In the genomic region with DNA sequence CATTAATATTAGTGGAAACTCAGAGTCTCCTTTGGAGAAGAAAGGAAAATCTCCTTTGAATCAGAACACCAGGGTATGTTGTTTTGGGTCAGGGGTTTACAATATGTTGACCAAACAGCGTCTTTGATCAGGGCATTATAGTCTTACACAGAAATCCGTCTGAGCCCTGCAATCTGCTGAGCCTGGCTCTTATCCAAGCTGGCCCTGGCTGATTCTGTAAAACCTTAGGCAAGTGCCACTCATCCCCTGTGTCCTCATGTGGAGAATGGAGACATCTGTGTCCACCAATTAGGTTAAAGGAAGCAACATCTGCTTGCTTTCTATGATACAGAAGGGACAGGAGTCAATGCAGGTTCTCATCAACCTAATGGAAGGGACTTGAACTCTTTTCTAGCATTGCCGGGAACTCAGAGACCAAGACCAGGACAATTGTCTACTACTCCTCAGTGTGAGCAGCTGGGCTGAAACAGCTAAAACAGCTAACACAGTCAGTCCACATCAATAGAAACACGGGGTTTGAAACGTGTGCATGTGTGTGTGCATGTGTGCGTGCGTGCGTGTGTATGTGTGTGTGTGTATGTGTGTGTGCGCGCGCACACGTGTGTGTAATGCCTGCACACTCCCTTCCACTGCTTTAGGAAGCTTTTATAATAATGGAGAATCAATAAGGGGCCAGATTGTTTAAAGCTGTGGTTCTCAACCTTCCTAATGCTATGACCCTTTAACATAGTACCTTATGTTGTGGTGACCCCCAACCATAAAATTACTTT, we compare ENCODE assay signal across 16 mouse cellular contexts. TPM values are rescaled to one million over a fixed set of nuclear protein-coding genes. Genes with fewer than 3 reads are reported as not detected.
DNase-seq lines count a peak whose midpoint lies in the region; ATAC-seq lines count a peak whose summit lies in the region.
"Had no signal": no experiment of that assay in that cellular context is flagged by ENCODE, and none has a peak within 500 bp of the region (broad histone marks: within the 10 kb centered on the region; RNA-seq: fewer than 3 reads in every experiment).

No protein-coding gene starts in this region.

- no peaks in the 10 kb centered on the region for H3K27me3 ChIP-seq in heart, embryonic 13.5 days (replicated peaks)
- no peaks in the 10 kb centered on the region for H3K27me3 ChIP-seq in heart, embryonic 11.5 days (ENCODE audit: control insufficient read depth, insufficient read depth, low read length)
- H3K27me3 ChIP-seq in midbrain, embryonic 11.5 days (ENCODE audit: control insufficient read depth, insufficient read depth, low read length): no peaks in the 10 kb centered on the region
- no peaks in the 10 kb centered on the region for H3K27me3 ChIP-seq in midbrain, embryonic 16.5 days (ENCODE audit: control insufficient read depth, insufficient read depth, low read depth, low read length)
- H3K27me3 ChIP-seq: liver, embryonic 12.5 days; lung, embryonic 15.5 days had no signal

- H3K27ac ChIP-seq in heart, embryonic 13.5 days (replicated peaks): peak overlapping the region; percentile 84; the same call in 1 of the 2 replicates
- no peak overlapping the region for H3K27ac ChIP-seq in heart, embryonic 11.5 days (ENCODE audit: low read depth, low read length)
- no peak overlapping the region for H3K27ac ChIP-seq in midbrain, embryonic 11.5 days (ENCODE audit: low read depth, low read length)
- H3K27ac ChIP-seq in midbrain, embryonic 16.5 days (ENCODE audit: low read length): no peak overlapping the region
- H3K27ac ChIP-seq: limb, embryonic 10.5 days; liver, embryonic 12.5 days; lung, embryonic 15.5 days had no signal

- DNase-seq in cerebellum, postnatal 14 days: peak; percentile 70 to 71
- no peak for DNase-seq in cerebellum, adult 9-10 months
- peak; percentile 78 for DNase-seq in midbrain, embryonic 11.5 days (ENCODE audit: low spot score, missing footprints)
- peak; percentile 25 for DNase-seq in retina, embryonic 14.5 days (ENCODE audit: low spot score)
- DNase-seq in embryo, embryonic 9.5 days (ENCODE audit: extremely low spot score): no peak
- DNase-seq: embryo, embryonic 11 days; kidney, adult 18-20 months; kidney, postnatal 4 days; thymus, postnatal 36 days had no signal

- peak overlapping the region; percentile 52; the same call in 1 of the 2 replicates for H3K9ac ChIP-seq in heart, embryonic 13.5 days
- no peak overlapping the region for H3K9ac ChIP-seq in heart, embryonic 11.5 days (ENCODE audit: low read depth, low read length)
- no peak overlapping the region for H3K9ac ChIP-seq in midbrain, embryonic 11.5 days (ENCODE audit: low read length)
- H3K9ac ChIP-seq in midbrain, embryonic 16.5 days (ENCODE audit: low read depth, low read length): no peak overlapping the region
- H3K9ac ChIP-seq: liver, embryonic 12.5 days; lung, embryonic 15.5 days had no signal

- ATAC-seq in heart, embryonic 13.5 days (ENCODE audit: extremely low read depth, insufficient number of reproducible peaks, low FRiP score, low TSS enrichment): no peak
- ATAC-seq in heart, embryonic 11.5 days (replicated peaks; ENCODE audit: insufficient number of reproducible peaks, low FRiP score, low TSS enrichment): no peak
- no peak for ATAC-seq in midbrain, embryonic 11.5 days (ENCODE audit: low FRiP score)
- no peak for ATAC-seq in midbrain, embryonic 16.5 days
- ATAC-seq: activated CD4-positive, CD25-positive, alpha-beta regulatory T cell, adult 4 months; liver, embryonic 12.5 days had no signal

- H3K4me1 ChIP-seq in heart, embryonic 13.5 days: peaks cover 95% of the 10 kb centered on the region
- peaks cover 62% of the 10 kb centered on the region for H3K4me1 ChIP-seq in heart, embryonic 11.5 days (ENCODE audit: control insufficient read depth, insufficient read depth, low read length)
- H3K4me1 ChIP-seq in midbrain, embryonic 11.5 days (ENCODE audit: control insufficient read depth, insufficient read depth, low read length): peaks cover 9% of the 10 kb centered on the region
- H3K4me1 ChIP-seq in midbrain, embryonic 16.5 days (ENCODE audit: control insufficient read depth, insufficient read depth, low read length): peaks cover 7% of the 10 kb centered on the region
- H3K4me1 ChIP-seq: liver, embryonic 12.5 days had no signal

- no peak overlapping the region for H3K4me2 ChIP-seq in heart, embryonic 13.5 days
- no peak overlapping the region for H3K4me2 ChIP-seq in heart, embryonic 11.5 days
- no peak overlapping the region for H3K4me2 ChIP-seq in midbrain, embryonic 11.5 days
- no peak overlapping the region for H3K4me2 ChIP-seq in midbrain, embryonic 16.5 days (ENCODE audit: low read length)
- H3K4me2 ChIP-seq: liver, embryonic 12.5 days; lung, embryonic 15.5 days had no signal

- H3K36me3 ChIP-seq in heart, embryonic 13.5 days: peaks cover 19% of the 10 kb centered on the region
- no peaks in the 10 kb centered on the region for H3K36me3 ChIP-seq in heart, embryonic 11.5 days (ENCODE audit: control insufficient read depth, insufficient read depth, low read length)
- no peaks in the 10 kb centered on the region for H3K36me3 ChIP-seq in midbrain, embryonic 11.5 days (ENCODE audit: control insufficient read depth, insufficient read depth, low read length)
- H3K36me3 ChIP-seq in midbrain, embryonic 16.5 days (ENCODE audit: control insufficient read depth, insufficient read depth, low read length): no peaks in the 10 kb centered on the region
- H3K36me3 ChIP-seq: limb, embryonic 10.5 days; liver, embryonic 12.5 days; lung, embryonic 15.5 days had no signal

- 82% methylated on average over 12 of the region's 12 CpGs for WGBS in heart, embryonic 13.5 days
- WGBS in heart, embryonic 11.5 days (ENCODE audit: insufficient replicate concordance): 85% methylated on average over 12 of the region's 12 CpGs
- 88% methylated on average over 12 of the region's 12 CpGs for WGBS in midbrain, embryonic 11.5 days
- WGBS in midbrain, embryonic 16.5 days: 79% methylated on average over 12 of the region's 12 CpGs

- no peaks in the 10 kb centered on the region for H3K9me3 ChIP-seq in heart, embryonic 13.5 days
- no peaks in the 10 kb centered on the region for H3K9me3 ChIP-seq in heart, embryonic 11.5 days (replicated peaks; ENCODE audit: control insufficient read depth, low read length)
- H3K9me3 ChIP-seq in midbrain, embryonic 11.5 days (ENCODE audit: control insufficient read depth, low read length): no peaks in the 10 kb centered on the region
- H3K9me3 ChIP-seq in midbrain, embryonic 16.5 days (replicated peaks; ENCODE audit: control insufficient read depth, low read length, poor library complexity, severe bottlenecking): no peaks in the 10 kb centered on the region
- H3K9me3 ChIP-seq: limb, embryonic 10.5 days; liver, embryonic 12.5 days; lung, embryonic 15.5 days had no signal

- no peak overlapping the region for H3K4me3 ChIP-seq in heart, embryonic 13.5 days
- H3K4me3 ChIP-seq in heart, embryonic 11.5 days (ENCODE audit: low read depth, low read length): no peak overlapping the region
- H3K4me3 ChIP-seq in midbrain, embryonic 11.5 days (ENCODE audit: low read depth, low read length): no peak overlapping the region
- no peak overlapping the region for H3K4me3 ChIP-seq in midbrain, embryonic 16.5 days (ENCODE audit: low read depth, low read length)
- H3K4me3 ChIP-seq: limb, embryonic 10.5 days; liver, embryonic 12.5 days; lung, embryonic 15.5 days had no signal

RNA-seq across cellular contexts. Expression of a gene that starts 42.3 kb away (rescaled TPM):
- polyA plus RNA-seq in heart, embryonic 13.5 days (2015; fragmentation: Nextera tagmentation; extraction: Ambion mirVana): 26.2 and 27.9 TPM in 2 replicates
- 33.9 and 35.8 TPM in 2 replicates for polyA plus RNA-seq in heart, embryonic 11.5 days (2014; fragmentation: Nextera tagmentation; extraction: Ambion mirVana)
- polyA plus RNA-seq in midbrain, embryonic 11.5 days (2014; fragmentation: Nextera tagmentation; extraction: Ambion mirVana): 7.1 and 8.4 TPM in 2 replicates
- polyA plus RNA-seq in midbrain, embryonic 16.5 days (2015; fragmentation: Nextera tagmentation; extraction: Ambion mirVana): 3.7 and 4.1 TPM in 2 replicates

Comparison
In these comparisons a context has a peak if more than half of its experiments do, and no peak if none do; other contexts are left out.
1. DNase-seq: peak in cerebellum, postnatal 14 days (2 of 2), midbrain, embryonic 11.5 days (single experiment) and retina, embryonic 14.5 days (single experiment); none in cerebellum, adult 9-10 months (single experiment) and embryo, embryonic 9.5 days (single experiment).